Mouse (Mus musculus) erythroid progenitor cell, adult 5-6 weeks (primary cell): Measurements from ENCODE around the gene Krt33b. TPM values are rescaled to one million over a fixed set of nuclear protein-coding genes. Genes with fewer than 3 reads are reported as not detected.

ENCODE experiments used
- ATAC-seq: replicated peaks from 2 replicates; pipeline ENCODE4 v1.8.0; 2016; ENCODE audit warnings: moderate number of reproducible peaks, mild to moderate bottlenecking, moderate TSS enrichment, inconsistent platforms; ENCODE audit not compliant: poor library complexity, low FRiP score, severe bottlenecking
- total RNA-seq, 2 experiments: library from RNA; stranded (forward) in 1 of 2; stranded (reverse) in 1 of 2; fragments of 150-400 nt in 1 of 2; fragments of 186-747, 209-891 nt in 1 of 2; gene quantifications; 2 replicates each; pipeline versions ENCODE4 v1.2.3 to v1.2.4; 2015 to 2017; ENCODE audit warnings: low replicate concordance in 2 of 2

Gene Krt33b
- total RNA-seq, 2 experiments from 2014 or later, result not detected

DNA sequence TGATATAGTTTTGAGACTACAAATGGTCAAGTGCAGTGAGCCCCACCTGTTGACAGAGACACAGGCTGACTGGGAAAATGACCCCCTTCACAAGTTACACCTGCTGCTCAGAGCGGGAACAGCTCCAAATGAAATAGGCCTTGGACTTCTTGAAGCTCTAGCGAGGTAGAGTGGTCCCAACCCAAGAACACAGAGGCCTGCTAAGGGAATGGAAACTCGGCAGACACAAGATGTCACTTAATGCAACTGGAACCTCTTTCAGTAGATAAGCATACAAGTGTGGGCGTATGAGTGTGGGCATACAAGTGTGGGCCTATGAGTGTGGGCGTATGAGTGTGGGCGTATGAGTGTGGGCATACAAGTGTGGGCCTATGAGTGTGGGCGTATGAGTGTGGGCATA, 30.6 kb downstream of the Krt33b start:
- ATAC-seq, result no peak

- ATAC-seq, result no peak
Measured at GRCm38 (mm10) chr11:99994384-99994661, 35.3 kb downstream of the Krt33b start.

DNA sequence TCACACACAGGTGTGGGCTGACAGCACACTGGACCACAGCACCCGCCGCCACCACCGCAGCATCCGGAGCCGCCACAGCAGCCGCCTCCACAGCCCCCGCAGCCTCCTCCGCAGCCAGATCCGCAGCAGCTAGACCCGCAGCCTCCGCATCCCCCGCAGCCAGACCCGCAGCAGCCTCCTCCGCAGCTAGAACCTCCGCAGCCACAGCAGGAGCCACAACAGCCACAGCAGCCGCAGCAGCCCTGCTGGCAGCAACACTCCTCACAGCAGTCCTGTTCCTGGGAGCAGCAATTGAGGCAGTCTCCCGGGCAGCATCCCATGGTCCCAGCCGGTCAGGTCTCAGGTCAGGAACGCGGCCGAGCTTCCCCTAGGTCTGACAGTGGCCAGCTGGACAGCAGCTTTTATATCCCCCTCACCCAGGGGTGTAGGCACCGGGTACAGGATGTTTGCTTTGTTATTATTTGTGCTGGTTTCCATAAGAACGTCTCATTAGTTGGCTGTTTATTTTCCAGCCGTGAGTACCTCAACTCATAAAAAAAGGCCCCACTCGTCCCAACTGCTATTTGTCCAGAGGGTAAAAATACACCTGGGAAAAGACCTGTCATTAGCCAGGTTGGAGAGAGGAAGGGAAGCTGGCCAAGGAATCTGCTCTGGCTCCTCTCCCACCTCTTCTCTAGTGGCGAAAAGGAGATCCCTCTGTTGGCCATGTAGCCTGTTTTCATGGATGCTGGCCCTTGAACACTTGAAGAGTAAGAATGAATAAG, 35.9 kb downstream of the Krt33b start, which contains the start of gene Krtap17-1:
Gene Krtap17-1 (minus strand): TSS at position 375 of the 764 bp plus-strand sequence.
- no peak for ATAC-seq

GRCm38 (mm10) chr11:99990571-99990970, 39.1 kb downstream of the Krt33b start:
- no peak for ATAC-seq

DNA sequence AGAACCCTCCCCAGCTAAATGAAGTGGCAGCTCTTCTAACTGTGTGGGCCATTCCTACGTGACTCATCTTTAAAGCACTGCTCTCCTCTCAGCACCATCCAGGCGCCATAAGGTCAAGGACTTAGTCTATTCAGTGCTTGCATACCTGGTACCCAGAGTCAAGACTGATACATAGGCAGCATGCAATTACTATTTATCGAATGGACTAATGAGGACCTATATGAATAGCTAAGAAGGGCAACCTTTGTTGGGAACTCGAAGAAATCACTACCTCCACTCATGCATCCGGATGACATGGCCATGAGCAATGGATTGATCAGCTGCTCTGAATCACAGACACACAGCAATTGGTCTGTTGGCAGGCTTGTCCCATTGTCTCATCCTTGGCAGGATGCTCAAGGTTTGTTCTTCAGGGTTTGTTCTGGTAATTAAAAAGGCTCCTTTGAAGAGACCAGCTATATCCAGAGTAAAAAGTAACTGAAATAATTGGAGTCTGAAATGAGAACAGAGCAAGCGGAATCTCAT, 39.7 kb downstream of the Krt33b start:
- no peak for ATAC-seq

DNA sequence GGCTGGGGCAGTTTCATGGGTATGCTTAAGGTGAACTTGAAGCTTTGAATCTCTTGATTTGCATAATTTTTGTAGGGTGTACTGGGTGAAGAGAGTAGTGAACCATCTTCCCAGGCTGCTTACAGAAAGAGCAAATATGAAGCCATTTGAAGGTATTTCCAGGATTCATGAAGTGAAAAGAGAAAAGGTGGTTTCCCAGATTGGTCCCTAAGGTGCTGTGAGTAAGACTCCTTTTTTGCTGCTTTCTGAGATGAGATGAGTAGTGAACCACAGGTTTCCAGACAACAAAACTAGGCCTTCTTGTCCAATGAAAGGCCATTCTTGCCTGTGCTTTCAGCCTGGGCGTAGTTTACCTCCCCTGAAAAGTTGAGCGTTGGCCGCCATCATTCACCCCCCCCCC, 41.1 kb downstream of the Krt33b start:
- no peak for ATAC-seq

GRCm38 (mm10) chr11:99986180-99986647, 43.5 kb downstream of the Krt33b start, which contains the start of gene Krtap16-1:
Krtap16-1 (minus strand) TSS chr11:99986597.
- no peak for ATAC-seq

- 0 out of 2 replicates have a peak, but pooled peaks have one; percentile 39 for ATAC-seq
Measured at GRCm38 (mm10) chr11:99985291-99986092, 44.2 kb downstream of the Krt33b start.

- ATAC-seq, result no peak
Measured at GRCm38 (mm10) chr11:99983442-99983841, 46.2 kb downstream of the Krt33b start.

DNA sequence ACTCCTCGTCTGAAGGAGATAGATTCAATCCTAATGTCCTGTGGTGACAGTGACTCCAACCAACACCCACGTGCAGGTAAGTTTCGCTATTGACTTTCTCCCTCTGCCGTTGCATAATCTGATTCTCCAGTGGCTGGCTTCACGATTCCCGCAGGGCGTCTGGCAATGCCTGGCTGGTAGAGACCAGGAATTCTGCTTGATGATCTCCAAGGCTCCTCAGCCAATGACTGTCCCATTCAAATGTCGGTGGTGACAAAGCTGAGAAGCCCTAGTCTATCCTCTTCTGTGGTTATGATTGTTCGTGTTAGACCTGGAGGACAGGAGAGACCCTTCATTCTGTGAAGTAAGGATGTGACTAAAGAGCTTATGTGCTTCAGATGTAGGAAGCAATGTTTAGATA, 46.9 kb downstream of the Krt33b start:
- no peak for ATAC-seq

- no peak for ATAC-seq
Measured at GRCm38 (mm10) chr11:99978953-99979352, 50.7 kb downstream of the Krt33b start, which contains the start of gene Krtap29-1. Krtap29-1 (minus strand) TSS chr11:99979053.

Other genes with a start within 250 kb of the Krt33b start
Only the 30 nearest of the 34 such genes appear.
- not detected in 2 replicates for gene Gm11569, start 230.9 kb downstream of the Krt33b start, total RNA-seq (2015; ENCODE audit: low replicate concordance)
- gene Gm11569, start 230.9 kb downstream of the Krt33b start, total RNA-seq (2017; ENCODE audit: low replicate concordance), result not detected in 2 replicates
- not detected in 2 replicates for gene Gm11554, start 225.4 kb downstream of the Krt33b start, total RNA-seq (2015; ENCODE audit: low replicate concordance)
- not detected in 2 replicates for gene Gm11554, start 225.4 kb downstream of the Krt33b start, total RNA-seq (2017; ENCODE audit: low replicate concordance)
- gene Krtap4-13, start 220.0 kb downstream of the Krt33b start, total RNA-seq (2015; ENCODE audit: low replicate concordance), result not detected in 2 replicates
- not detected in 2 replicates for gene Krtap4-13, start 220.0 kb downstream of the Krt33b start, total RNA-seq (2017; ENCODE audit: low replicate concordance)
- gene Gm11564, start 214.2 kb downstream of the Krt33b start, total RNA-seq (2015; ENCODE audit: low replicate concordance), result not detected in 2 replicates
- gene Gm11564, start 214.2 kb downstream of the Krt33b start, total RNA-seq (2017; ENCODE audit: low replicate concordance), result not detected in 2 replicates
- gene 2300003K06Rik, start 191.8 kb downstream of the Krt33b start, total RNA-seq (2015; ENCODE audit: low replicate concordance), result not detected in 2 replicates
- gene 2300003K06Rik, start 191.8 kb downstream of the Krt33b start, total RNA-seq (2017; ENCODE audit: low replicate concordance), result not detected in 2 replicates
- not detected in 2 replicates for gene Krtap4-16, start 178.3 kb downstream of the Krt33b start, total RNA-seq (2015; ENCODE audit: low replicate concordance)
- not detected in 2 replicates for gene Krtap4-16, start 178.3 kb downstream of the Krt33b start, total RNA-seq (2017; ENCODE audit: low replicate concordance)
- not detected in 2 replicates for gene Gm11568, start 172.0 kb downstream of the Krt33b start, total RNA-seq (2015; ENCODE audit: low replicate concordance)
- gene Gm11568, start 172.0 kb downstream of the Krt33b start, total RNA-seq (2017; ENCODE audit: low replicate concordance), result not detected in 2 replicates
- not detected in 2 replicates for gene Gm11559, start 165.4 kb downstream of the Krt33b start, total RNA-seq (2015; ENCODE audit: low replicate concordance)
- gene Gm11559, start 165.4 kb downstream of the Krt33b start, total RNA-seq (2017; ENCODE audit: low replicate concordance), result not detected in 2 replicates
- not detected in 2 replicates for gene Krtap9-1, start 156.5 kb downstream of the Krt33b start, total RNA-seq (2015; ENCODE audit: low replicate concordance)
- not detected in 2 replicates for gene Krtap9-1, start 156.5 kb downstream of the Krt33b start, total RNA-seq (2017; ENCODE audit: low replicate concordance)
- gene Gm11567, start 150.7 kb downstream of the Krt33b start, total RNA-seq (2015; ENCODE audit: low replicate concordance), result not detected in 2 replicates
- not detected in 2 replicates for gene Gm11567, start 150.7 kb downstream of the Krt33b start, total RNA-seq (2017; ENCODE audit: low replicate concordance)
- gene Krtap31-1, start 121.9 kb downstream of the Krt33b start, total RNA-seq (2015; ENCODE audit: low replicate concordance), result not detected in 2 replicates
- gene Krtap31-1, start 121.9 kb downstream of the Krt33b start, total RNA-seq (2017; ENCODE audit: low replicate concordance), result not detected in 2 replicates
- not detected in 2 replicates for gene Gm11565, start 115.1 kb downstream of the Krt33b start, total RNA-seq (2015; ENCODE audit: low replicate concordance)
- not detected in 2 replicates for gene Gm11565, start 115.1 kb downstream of the Krt33b start, total RNA-seq (2017; ENCODE audit: low replicate concordance)
- not detected in 2 replicates for gene Krtap31-2, start 93.6 kb downstream of the Krt33b start, total RNA-seq (2015; ENCODE audit: low replicate concordance)
- gene Krtap31-2, start 93.6 kb downstream of the Krt33b start, total RNA-seq (2017; ENCODE audit: low replicate concordance), result not detected in 2 replicates
- gene Krtap9-5, start 81.4 kb downstream of the Krt33b start, total RNA-seq (2015; ENCODE audit: low replicate concordance), result not detected in 2 replicates
- gene Krtap9-5, start 81.4 kb downstream of the Krt33b start, total RNA-seq (2017; ENCODE audit: low replicate concordance), result not detected in 2 replicates
- gene Krtap29-1, start 50.8 kb downstream of the Krt33b start, total RNA-seq (2015; ENCODE audit: low replicate concordance), result not detected in 2 replicates
- not detected in 2 replicates for gene Krtap29-1, start 50.8 kb downstream of the Krt33b start, total RNA-seq (2017; ENCODE audit: low replicate concordance)
- gene Krtap16-1, start 43.3 kb downstream of the Krt33b start, total RNA-seq (2015; ENCODE audit: low replicate concordance), result not detected in 2 replicates
- not detected in 2 replicates for gene Krtap16-1, start 43.3 kb downstream of the Krt33b start, total RNA-seq (2017; ENCODE audit: low replicate concordance)
- not detected in 2 replicates for gene Krtap17-1, start 35.9 kb downstream of the Krt33b start, total RNA-seq (2015; ENCODE audit: low replicate concordance)
- gene Krtap17-1, start 35.9 kb downstream of the Krt33b start, total RNA-seq (2017; ENCODE audit: low replicate concordance), result not detected in 2 replicates
- gene Krt33a, start 13.7 kb downstream of the Krt33b start, total RNA-seq (2015; ENCODE audit: low replicate concordance), result not detected in 2 replicates
- not detected in 2 replicates for gene Krt33a, start 13.7 kb downstream of the Krt33b start, total RNA-seq (2017; ENCODE audit: low replicate concordance)
- not detected in 2 replicates for gene Krt34, start 11.7 kb upstream of the Krt33b start, total RNA-seq (2015; ENCODE audit: low replicate concordance)
- gene Krt34, start 11.7 kb upstream of the Krt33b start, total RNA-seq (2017; ENCODE audit: low replicate concordance), result not detected in 2 replicates
- gene Krt31, start 20.7 kb upstream of the Krt33b start, total RNA-seq (2015; ENCODE audit: low replicate concordance), result not detected in 2 replicates
- not detected in 2 replicates for gene Krt31, start 20.7 kb upstream of the Krt33b start, total RNA-seq (2017; ENCODE audit: low replicate concordance)
- gene Krt32, start 58.4 kb upstream of the Krt33b start, total RNA-seq (2015; ENCODE audit: low replicate concordance), result not detected in 2 replicates
- gene Krt32, start 58.4 kb upstream of the Krt33b start, total RNA-seq (2017; ENCODE audit: low replicate concordance), result not detected in 2 replicates
- gene Krt35, start 66.4 kb upstream of the Krt33b start, total RNA-seq (2015; ENCODE audit: low replicate concordance), result not detected in 2 replicates
- not detected in 2 replicates for gene Krt35, start 66.4 kb upstream of the Krt33b start, total RNA-seq (2017; ENCODE audit: low replicate concordance)
- gene Krt36, start 75.8 kb upstream of the Krt33b start, total RNA-seq (2015; ENCODE audit: low replicate concordance), result not detected in 2 replicates
- not detected in 2 replicates for gene Krt36, start 75.8 kb upstream of the Krt33b start, total RNA-seq (2017; ENCODE audit: low replicate concordance)
- gene Krt13, start 91.7 kb upstream of the Krt33b start, total RNA-seq (2015; ENCODE audit: low replicate concordance), result not detected in 2 replicates
- gene Krt13, start 91.7 kb upstream of the Krt33b start, total RNA-seq (2017; ENCODE audit: low replicate concordance), result not detected in 2 replicates
- gene Krt15, start 106.1 kb upstream of the Krt33b start, total RNA-seq (2015; ENCODE audit: low replicate concordance), result not detected in 2 replicates
- not detected in 2 replicates for gene Krt15, start 106.1 kb upstream of the Krt33b start, total RNA-seq (2017; ENCODE audit: low replicate concordance)
- not detected in 2 replicates for gene Krt19, start 118.8 kb upstream of the Krt33b start, total RNA-seq (2015; ENCODE audit: low replicate concordance)
- not detected in 2 replicates for gene Krt19, start 118.8 kb upstream of the Krt33b start, total RNA-seq (2017; ENCODE audit: low replicate concordance)
- not detected in 2 replicates for gene Krt9, start 163.4 kb upstream of the Krt33b start, total RNA-seq (2015; ENCODE audit: low replicate concordance)
- gene Krt9, start 163.4 kb upstream of the Krt33b start, total RNA-seq (2017; ENCODE audit: low replicate concordance), result not detected in 2 replicates
- gene Krt14, start 177.7 kb upstream of the Krt33b start, total RNA-seq (2015; ENCODE audit: low replicate concordance), result not detected in 2 replicates
- not detected in 2 replicates for gene Krt14, start 177.7 kb upstream of the Krt33b start, total RNA-seq (2017; ENCODE audit: low replicate concordance)
- gene Krt16, start 219.0 kb upstream of the Krt33b start, total RNA-seq (2015; ENCODE audit: low replicate concordance), result not detected in 2 replicates
- not detected in 2 replicates for gene Krt16, start 219.0 kb upstream of the Krt33b start, total RNA-seq (2017; ENCODE audit: low replicate concordance)
- gene Krt17, start 231.2 kb upstream of the Krt33b start, total RNA-seq (2015; ENCODE audit: low replicate concordance), result not detected in 2 replicates
- gene Krt17, start 231.2 kb upstream of the Krt33b start, total RNA-seq (2017; ENCODE audit: low replicate concordance), result not detected in 2 replicates